Mouse (Mus musculus): ENCODE results near the gene Grk1. TPM values are rescaled to one million over a fixed set of nuclear protein-coding genes. Genes with fewer than 3 reads are reported as not detected.

Grk1 gene
- polyA plus RNA-seq, 2 experiments = 0.06 TPM; not detected in 1

DNA sequence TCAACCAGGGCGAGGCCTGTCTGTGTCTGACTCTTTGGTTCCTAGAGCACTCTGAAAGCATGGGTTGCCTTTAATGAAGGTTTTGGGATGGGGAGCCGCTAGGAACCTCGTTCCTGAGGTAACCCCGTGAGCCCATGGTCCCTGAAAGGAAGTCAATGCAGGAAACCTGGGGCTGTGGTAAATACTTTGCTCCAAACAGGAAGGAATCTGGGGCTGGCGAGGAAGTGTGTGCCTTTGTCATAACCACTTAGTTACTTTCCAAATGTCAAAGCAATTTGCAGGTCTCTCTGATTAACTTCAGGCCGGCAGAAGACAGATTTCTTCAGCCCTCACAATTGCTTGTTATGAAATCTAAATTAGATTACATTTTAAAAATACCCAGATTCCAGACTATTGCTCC, 22.5 kb downstream of the Grk1 start:
- H3K4me1 ChIP-seq (ENCODE audit: control insufficient read depth, insufficient read depth, low read length) = no peaks in the 10 kb centered on the region
- no peak for TF ChIP-seq POLR2A (IDR thresholded peaks at IDR 0.05; ENCODE audit: borderline replicate concordance, extremely low read depth, insufficient read depth, insufficient read length)
- H3K27me3 ChIP-seq (ENCODE audit: control insufficient read depth, insufficient read depth, low read length) = no peaks in the 10 kb centered on the region
- 64% methylated on average over 6 of the region's 6 CpGs for WGBS
- DNase-seq (ENCODE audit: low spot score) = no peak
- no peak overlapping the region for H3K4me3 ChIP-seq (replicated peaks; ENCODE audit: low read length)
- no peaks in the 10 kb centered on the region for H3K36me3 ChIP-seq (ENCODE audit: control insufficient read depth, insufficient read depth, low read length)
- H3K9ac ChIP-seq (ENCODE audit: low read depth, low read length, severe bottlenecking) = no peak overlapping the region
- H3K4me2 ChIP-seq (replicated peaks; ENCODE audit: low read depth, low read length, severe bottlenecking) = no peak overlapping the region
- no peak for ATAC-seq (ENCODE audit: low FRiP score, low read depth)
- no peaks in the 10 kb centered on the region for H3K9me3 ChIP-seq (ENCODE audit: control insufficient read depth, low read length)
- no peak overlapping the region for H3K27ac ChIP-seq (replicated peaks; ENCODE audit: low read depth, low read length)

DNA sequence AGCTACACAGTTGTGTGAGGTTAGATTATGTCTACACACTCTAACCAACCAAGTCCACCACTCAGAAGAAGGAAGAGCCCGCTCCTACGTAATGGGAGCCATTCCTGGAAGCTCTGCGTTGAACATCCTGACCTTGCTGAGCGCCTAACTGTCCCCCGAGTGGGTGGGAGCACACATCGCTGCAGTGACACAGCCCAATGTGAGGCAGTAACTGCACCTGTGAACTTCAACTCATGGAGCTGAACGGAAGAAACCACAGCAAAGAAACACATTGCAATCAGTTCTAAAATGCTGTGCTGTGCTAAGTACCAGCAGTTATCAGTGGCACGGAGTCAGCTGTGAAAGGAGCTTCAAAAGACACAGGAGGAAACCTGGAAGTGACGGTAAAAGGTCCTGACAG, 23.3 kb downstream of the Grk1 start:
- no peaks in the 10 kb centered on the region for H3K27me3 ChIP-seq (ENCODE audit: control insufficient read depth, insufficient read depth, low read length)
- H3K27ac ChIP-seq (replicated peaks; ENCODE audit: low read depth, low read length) = no peak overlapping the region
- no peak for ATAC-seq (ENCODE audit: low FRiP score, low read depth)
- TF ChIP-seq POLR2A (IDR thresholded peaks at IDR 0.05; ENCODE audit: borderline replicate concordance, extremely low read depth, insufficient read depth, insufficient read length) = no peak
- no peaks in the 10 kb centered on the region for H3K4me1 ChIP-seq (ENCODE audit: control insufficient read depth, insufficient read depth, low read length)
- H3K9me3 ChIP-seq (ENCODE audit: control insufficient read depth, low read length) = no peaks in the 10 kb centered on the region
- no peaks in the 10 kb centered on the region for H3K36me3 ChIP-seq (ENCODE audit: control insufficient read depth, insufficient read depth, low read length)
- no peak overlapping the region for H3K4me2 ChIP-seq (replicated peaks; ENCODE audit: low read depth, low read length, severe bottlenecking)
- no peak overlapping the region for H3K9ac ChIP-seq (ENCODE audit: low read depth, low read length, severe bottlenecking)
- H3K4me3 ChIP-seq (replicated peaks; ENCODE audit: low read length) = no peak overlapping the region
- no peak for DNase-seq (ENCODE audit: low spot score)
- WGBS = 75% methylated on average over 9 of the region's 9 CpGs

DNA sequence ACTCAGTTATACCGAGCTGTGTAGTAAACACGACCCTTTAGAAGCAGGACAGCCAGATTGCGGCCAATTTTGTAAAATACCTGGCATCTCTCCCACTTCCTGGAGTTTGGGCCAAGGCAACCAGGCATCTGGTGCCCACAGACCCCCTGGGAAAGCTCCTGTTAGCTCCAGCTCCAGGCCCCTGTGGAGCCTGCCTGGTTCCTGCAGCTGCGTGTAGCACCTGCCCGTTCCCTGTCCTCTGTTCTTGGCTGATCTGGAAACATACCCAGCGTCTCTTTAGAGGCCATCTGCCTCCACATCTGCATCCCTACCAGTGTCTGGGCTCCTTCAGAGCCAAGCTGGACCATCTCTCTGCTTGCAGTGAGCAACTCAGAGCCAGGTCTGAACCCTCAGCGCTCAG, 25.5 kb downstream of the Grk1 start:
- 65% methylated on average over 7 of the region's 7 CpGs for WGBS
- Histone ChIP-seq H3K36me3 (ENCODE audit: control insufficient read depth, insufficient read depth, low read length) (no peaks in the 10 kb centered on the region), H3K9ac (ENCODE audit: low read depth, low read length, severe bottlenecking) (no peak overlapping the region), H3K4me2 (replicated peaks; ENCODE audit: low read depth, low read length, severe bottlenecking) (no peak overlapping the region), H3K27me3 (ENCODE audit: control insufficient read depth, insufficient read depth, low read length) (peaks cover 8% of the 10 kb centered on the region; the same call in 1 of the 2 replicates), H3K27ac (replicated peaks; ENCODE audit: low read depth, low read length) (no peak overlapping the region), H3K9me3 (ENCODE audit: control insufficient read depth, low read length) (no peaks in the 10 kb centered on the region), H3K4me3 (replicated peaks; ENCODE audit: low read length) (no peak overlapping the region), H3K4me1 (ENCODE audit: control insufficient read depth, insufficient read depth, low read length) (no peaks in the 10 kb centered on the region)
- TF ChIP-seq POLR2A (IDR thresholded peaks at IDR 0.05; ENCODE audit: borderline replicate concordance, extremely low read depth, insufficient read depth, insufficient read length) = no peak
- ATAC-seq (ENCODE audit: low FRiP score, low read depth) = no peak
- no peak for DNase-seq (ENCODE audit: low spot score)

DNA sequence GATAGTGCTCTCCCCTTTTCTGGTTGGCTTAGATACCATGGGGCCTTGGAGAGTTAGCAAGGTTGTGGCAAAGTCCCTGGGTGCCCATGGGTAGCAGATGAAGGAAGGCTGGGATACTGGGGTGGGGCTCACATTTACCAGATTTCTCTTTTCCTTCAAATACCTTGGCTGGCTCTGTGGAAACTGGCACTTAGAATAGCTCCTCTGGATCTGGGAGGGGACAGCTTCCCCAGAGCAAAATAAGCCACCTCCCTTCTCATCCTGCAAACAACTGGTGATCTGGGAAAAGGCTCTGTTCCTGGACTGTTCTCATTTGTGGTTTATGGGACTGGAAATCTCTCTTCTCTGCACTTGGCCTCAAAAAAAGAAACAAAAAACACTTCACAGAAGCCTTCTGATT, 26.0 kb downstream of the Grk1 start:
- no peak for TF ChIP-seq POLR2A (IDR thresholded peaks at IDR 0.05; ENCODE audit: borderline replicate concordance, extremely low read depth, insufficient read depth, insufficient read length)
- Histone ChIP-seq H3K4me1 (ENCODE audit: control insufficient read depth, insufficient read depth, low read length) (no peaks in the 10 kb centered on the region), H3K27me3 (ENCODE audit: control insufficient read depth, insufficient read depth, low read length) (peaks cover 10% of the 10 kb centered on the region; the same call in 1 of the 2 replicates), H3K27ac (replicated peaks; ENCODE audit: low read depth, low read length) (no peak overlapping the region), H3K36me3 (ENCODE audit: control insufficient read depth, insufficient read depth, low read length) (no peaks in the 10 kb centered on the region), H3K4me2 (replicated peaks; ENCODE audit: low read depth, low read length, severe bottlenecking) (no peak overlapping the region), H3K9ac (ENCODE audit: low read depth, low read length, severe bottlenecking) (no peak overlapping the region), H3K9me3 (ENCODE audit: control insufficient read depth, low read length) (no peaks in the 10 kb centered on the region), H3K4me3 (replicated peaks; ENCODE audit: low read length) (no peak overlapping the region)
- no peak for ATAC-seq (ENCODE audit: low FRiP score, low read depth)
- no peak for DNase-seq (ENCODE audit: low spot score)

DNA sequence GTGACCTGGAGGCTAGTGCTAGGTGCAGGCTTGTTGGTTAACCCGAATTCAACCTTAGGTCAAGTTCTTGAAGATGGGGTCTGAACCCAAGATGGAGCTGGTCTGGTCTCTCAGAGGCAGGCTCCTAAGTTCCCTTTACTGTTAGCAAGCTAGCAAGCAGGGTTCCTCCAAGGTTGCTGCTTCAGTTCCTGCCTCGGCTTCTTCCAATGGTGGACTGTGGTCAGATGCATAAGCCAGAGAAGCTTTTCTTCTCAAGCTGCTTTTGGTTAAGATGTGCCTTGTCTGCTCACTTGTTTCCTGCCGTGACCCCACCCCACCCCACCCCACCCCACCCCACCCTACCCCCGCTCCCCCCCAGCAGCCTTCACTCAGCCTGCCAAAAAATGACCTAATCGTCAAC, 28.2 kb downstream of the Grk1 start:
- no peaks in the 10 kb centered on the region for H3K9me3 ChIP-seq (ENCODE audit: control insufficient read depth, low read length)
- no peak overlapping the region for H3K9ac ChIP-seq (ENCODE audit: low read depth, low read length, severe bottlenecking)
- no peak overlapping the region for H3K27ac ChIP-seq (replicated peaks; ENCODE audit: low read depth, low read length)
- H3K4me1 ChIP-seq (ENCODE audit: control insufficient read depth, insufficient read depth, low read length) = no peaks in the 10 kb centered on the region
- H3K27me3 ChIP-seq (ENCODE audit: control insufficient read depth, insufficient read depth, low read length) = peaks cover 14% of the 10 kb centered on the region; the same call in 1 of the 2 replicates
- H3K4me2 ChIP-seq (replicated peaks; ENCODE audit: low read depth, low read length, severe bottlenecking) = no peak overlapping the region
- H3K4me3 ChIP-seq (replicated peaks; ENCODE audit: low read length) = no peak overlapping the region
- DNase-seq (ENCODE audit: low spot score) = no peak
- no peak for ATAC-seq (ENCODE audit: low FRiP score, low read depth)
- H3K36me3 ChIP-seq (ENCODE audit: control insufficient read depth, insufficient read depth, low read length) = no peaks in the 10 kb centered on the region
- 84% methylated on average over 5 of the region's 5 CpGs for WGBS
- TF ChIP-seq POLR2A (IDR thresholded peaks at IDR 0.05; ENCODE audit: borderline replicate concordance, extremely low read depth, insufficient read depth, insufficient read length) = no peak

DNA sequence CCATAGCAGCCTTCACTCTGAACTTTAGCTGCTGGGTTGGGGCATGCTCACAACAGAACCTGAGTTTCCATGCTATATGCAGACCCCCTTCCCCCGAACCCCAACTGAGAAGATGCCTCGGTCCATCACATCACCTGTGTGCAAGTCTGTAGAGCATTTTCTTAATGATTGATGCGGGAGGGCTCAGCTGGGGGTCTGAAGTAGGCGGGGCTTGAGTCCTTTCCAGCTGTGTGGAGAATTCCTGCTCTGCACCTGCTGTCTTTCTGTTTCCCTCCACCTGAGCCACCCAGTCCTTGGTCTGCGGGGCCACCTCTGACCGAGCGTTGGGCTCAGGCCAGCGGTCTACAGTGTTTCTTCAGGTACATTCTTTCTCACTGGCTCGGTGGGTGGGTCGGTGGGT, 30.0 kb downstream of the Grk1 start, which contains the start of gene Tmem255b:
Tmem255b (plus strand) TSS at position 301 of the 400 bp plus-strand sequence.
- Histone ChIP-seq H3K4me1 (ENCODE audit: control insufficient read depth, insufficient read depth, low read length) (no peaks in the 10 kb centered on the region), H3K9me3 (ENCODE audit: control insufficient read depth, low read length) (no peaks in the 10 kb centered on the region), H3K4me2 (replicated peaks; ENCODE audit: low read depth, low read length, severe bottlenecking) (no peak within 1 kb of the TSS), H3K4me3 (replicated peaks; ENCODE audit: low read length) (no peak within 1 kb of the TSS), H3K36me3 (ENCODE audit: control insufficient read depth, insufficient read depth, low read length) (no peaks in the 10 kb centered on the region), H3K9ac (ENCODE audit: low read depth, low read length, severe bottlenecking) (no peak within 1 kb of the TSS), H3K27me3 (ENCODE audit: control insufficient read depth, insufficient read depth, low read length) (peaks cover 14% of the 10 kb centered on the region; the same call in 1 of the 2 replicates), H3K27ac (replicated peaks; ENCODE audit: low read depth, low read length) (no peak within 1 kb of the TSS)
- ATAC-seq (ENCODE audit: low FRiP score, low read depth) (no peak), DNase-seq (ENCODE audit: low spot score) (no peak)
- 20% methylated on average over 10 of the region's 10 CpGs for WGBS
- no peak for TF ChIP-seq POLR2A (IDR thresholded peaks at IDR 0.05; ENCODE audit: borderline replicate concordance, extremely low read depth, insufficient read depth, insufficient read length)
